Mouse (Mus musculus): ENCODE measurements around the gene Gpr3.
A peak's percentile ranks its signal among the peaks of the same experiment; 100 is the strongest.

Gene Gpr3

DNA sequence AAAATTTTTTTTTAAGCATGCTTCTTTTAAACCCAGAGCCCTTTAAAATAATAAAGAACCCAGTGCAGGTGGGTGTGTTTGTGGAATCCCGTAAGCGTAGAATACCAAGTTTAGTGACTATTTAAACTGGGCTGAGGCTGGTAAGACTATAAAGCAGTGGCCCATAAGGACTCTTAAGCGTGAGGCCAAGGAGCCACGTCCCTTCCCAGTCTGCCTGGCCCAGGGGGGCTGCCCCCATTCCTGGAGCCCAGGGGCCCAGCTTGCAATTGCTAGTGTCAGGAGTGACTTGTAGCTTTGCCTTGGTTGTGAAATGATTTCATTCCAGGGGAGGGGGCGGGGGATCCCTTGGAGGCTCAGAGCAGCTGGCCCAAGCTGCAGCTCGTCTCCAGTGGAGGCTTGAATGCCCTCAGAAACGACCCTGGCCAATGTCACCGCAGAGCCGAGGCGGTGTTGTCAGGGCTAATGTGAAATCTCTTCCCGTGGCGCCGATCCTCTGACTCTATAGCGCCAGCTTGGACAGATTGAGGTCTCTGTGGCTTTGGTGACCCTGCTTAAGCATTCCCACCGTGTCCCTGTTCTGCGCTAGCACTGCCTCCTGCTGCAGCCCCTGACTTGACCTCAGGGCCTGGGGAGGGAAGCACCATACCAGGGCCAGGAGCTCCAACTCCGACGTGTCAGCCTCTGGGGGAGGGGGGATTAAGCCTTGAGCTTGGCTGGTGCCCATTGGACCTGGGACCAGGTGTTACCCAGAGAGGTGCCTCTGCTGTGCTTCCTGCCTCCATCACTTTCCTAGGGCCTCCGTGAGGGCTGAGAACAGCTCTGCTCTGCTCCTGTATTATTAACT is 13.8 kb downstream of the Gpr3 start:
- DNase-seq (ENCODE audit: low spot score) = no peak

DNA sequence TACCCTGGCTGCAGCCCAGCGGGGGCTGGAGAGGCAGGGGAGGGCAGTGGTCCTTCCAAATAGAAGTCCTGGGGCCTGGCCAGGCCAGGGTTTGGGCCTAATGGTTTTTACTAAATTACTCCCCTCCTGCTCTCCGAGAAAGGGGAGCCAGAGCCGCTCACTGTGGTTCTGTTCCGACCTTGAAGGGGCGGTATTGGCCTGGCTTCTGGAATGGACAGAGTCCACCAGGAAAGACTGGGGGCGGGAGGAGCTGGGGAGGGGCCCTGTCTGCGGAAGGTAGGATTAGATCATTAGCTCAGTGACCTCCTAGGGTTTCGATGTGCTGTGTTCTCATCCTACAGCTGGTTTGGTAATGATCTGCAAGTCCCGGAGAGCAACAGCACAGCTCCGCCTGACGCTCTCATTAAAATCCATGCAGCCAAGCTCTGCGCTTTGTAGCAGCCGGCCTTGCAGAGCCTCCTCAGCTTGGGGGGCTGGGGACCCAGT is 14.5 kb downstream of the Gpr3 start:
- DNase-seq (ENCODE audit: low spot score) = no peak

DNA sequence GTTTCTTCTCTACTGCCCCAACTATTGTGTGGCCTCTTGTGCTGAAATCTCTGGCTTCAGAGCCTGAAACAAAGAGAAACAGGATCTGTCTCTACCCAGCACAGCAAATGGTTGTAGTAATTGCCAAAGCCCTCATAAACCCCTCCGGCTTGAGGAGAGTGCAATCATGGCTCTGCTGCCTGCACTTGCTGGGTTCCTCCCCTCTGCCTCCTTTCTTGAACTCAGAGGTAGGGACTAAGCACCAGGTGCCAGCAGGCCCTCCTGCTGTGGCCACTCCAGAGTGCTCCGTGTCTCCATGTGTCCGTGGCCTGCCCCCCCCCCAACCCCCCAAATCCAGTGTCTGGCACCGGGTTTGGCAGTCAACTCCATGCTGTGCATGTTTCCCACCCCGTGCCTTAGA is 15.0 kb downstream of the Gpr3 start:
- DNase-seq (ENCODE audit: low spot score) = no peak

DNA sequence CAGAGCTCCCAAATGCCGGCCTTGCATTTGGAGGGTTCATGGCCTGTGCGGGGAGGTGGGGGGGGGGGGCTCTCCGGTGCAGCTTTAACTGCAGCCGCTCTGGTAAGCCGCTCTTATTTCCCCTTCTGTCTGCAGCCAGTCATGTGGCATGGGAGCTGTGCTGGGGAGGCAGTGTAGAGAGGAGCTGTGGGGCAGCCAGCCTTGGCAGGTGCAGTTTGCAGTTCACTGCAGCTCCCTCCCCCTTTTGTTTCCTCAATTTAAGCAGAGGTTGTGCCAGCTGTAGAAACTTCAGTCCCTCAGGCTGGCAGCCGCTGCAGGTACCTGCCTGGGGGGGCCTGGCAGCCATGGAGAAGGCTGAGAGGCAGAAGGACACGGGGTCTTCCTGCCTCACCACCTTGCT is 15.5 kb downstream of the Gpr3 start:
- no peak for DNase-seq (ENCODE audit: low spot score)

DNA sequence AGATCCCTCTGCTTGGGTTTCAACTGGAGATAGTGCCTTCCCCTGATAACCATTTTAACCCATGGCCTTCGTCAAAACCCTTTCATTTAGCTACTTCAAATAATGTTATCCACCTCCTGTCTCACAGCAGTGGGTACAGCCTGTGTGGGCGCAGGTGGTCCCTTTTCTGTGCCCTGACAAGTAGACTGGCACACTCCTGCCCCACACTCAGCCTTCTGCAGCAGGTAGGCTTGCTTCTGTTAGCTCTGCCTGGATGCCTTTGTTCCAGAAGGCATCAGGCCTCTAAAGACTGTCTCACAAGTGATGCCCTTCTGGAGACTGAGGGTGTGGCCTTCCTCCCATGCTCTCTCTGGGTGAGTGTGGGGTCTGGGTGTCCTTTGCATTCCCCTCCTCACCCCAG is 16.2 kb downstream of the Gpr3 start:
- DNase-seq (ENCODE audit: low spot score) = no peak

DNA sequence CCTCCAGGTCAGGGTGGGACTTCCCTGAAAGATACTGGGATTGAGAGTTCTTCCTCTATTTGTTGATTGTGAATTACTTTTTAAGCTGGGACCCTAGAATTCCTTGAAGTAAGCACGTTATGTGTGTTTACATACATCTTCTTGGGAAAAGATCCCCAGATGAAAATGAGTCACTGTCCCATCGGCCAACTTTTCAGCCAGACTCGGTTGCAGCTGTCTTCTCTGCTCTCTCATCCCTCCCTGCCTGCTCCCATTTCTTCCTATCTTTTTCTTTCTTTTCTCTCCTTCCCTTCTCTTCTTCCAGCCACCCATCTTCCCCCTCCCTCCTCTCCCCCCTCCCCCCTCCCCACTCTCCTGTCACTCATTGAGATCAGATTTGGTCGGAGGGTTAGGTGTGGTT is 17.3 kb downstream of the Gpr3 start:
- no peak for DNase-seq (ENCODE audit: low spot score)

DNA sequence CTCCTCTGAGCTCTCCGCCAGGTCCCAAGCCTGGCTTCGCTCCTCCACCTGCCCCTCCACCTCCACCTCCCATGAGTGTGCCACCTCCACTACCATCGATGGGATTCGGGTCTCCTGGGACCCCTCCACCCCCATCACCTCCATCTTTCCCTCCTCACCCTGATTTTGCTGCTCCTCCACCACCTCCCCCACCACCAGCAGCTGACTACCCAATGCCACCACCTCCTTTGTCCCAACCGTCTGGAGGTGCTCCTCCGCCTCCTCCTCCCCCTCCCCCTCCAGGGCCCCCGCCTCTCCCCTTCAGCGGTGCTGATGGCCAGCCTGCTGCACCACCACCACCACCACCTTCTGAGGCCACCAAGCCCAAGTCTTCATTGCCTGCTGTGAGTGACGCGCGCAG is 17.9 kb downstream of the Gpr3 start:
- no peak for DNase-seq (ENCODE audit: low spot score)

DNA sequence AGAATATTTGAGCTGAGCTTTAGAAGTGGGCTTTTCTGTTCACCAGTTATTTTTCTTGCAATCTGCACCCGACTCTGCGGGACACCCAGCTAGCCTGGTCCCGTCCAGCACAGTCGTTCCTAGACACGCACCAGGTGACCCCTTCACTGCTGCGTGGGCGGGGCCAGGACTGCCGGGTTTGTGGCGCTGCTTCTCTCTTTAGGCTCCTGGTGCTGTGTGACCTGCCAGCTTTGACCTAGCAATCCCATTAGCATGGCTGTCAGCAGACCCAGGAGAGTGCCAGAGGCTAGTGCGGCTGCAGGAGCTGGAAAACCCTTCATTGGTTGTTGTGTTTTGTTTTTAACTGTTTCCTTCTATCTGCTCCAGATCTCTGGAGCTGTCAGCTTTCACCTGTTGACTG is 22.9 kb downstream of the Gpr3 start:
- no peak for DNase-seq (ENCODE audit: low spot score)

DNA sequence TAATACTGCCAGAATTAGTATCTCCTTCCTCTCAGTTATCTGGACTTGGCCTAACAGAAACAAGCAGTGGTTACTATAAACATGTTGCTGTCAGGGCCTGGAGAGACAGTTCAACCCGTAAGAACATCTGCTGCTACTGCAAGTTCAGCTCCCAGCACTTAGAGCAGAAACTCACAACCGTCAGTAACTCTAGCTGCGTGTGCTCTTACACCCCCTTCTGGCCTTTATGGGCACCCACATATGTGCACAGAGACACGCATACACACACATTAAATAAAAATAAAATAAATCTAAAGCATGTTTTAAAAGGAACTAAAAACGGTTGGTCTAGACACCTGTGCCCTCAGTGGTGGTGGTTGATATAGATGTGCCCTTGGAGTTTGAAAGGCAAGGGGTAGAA is 25.5 kb downstream of the Gpr3 start:
- no peak for DNase-seq (ENCODE audit: low spot score)

DNA sequence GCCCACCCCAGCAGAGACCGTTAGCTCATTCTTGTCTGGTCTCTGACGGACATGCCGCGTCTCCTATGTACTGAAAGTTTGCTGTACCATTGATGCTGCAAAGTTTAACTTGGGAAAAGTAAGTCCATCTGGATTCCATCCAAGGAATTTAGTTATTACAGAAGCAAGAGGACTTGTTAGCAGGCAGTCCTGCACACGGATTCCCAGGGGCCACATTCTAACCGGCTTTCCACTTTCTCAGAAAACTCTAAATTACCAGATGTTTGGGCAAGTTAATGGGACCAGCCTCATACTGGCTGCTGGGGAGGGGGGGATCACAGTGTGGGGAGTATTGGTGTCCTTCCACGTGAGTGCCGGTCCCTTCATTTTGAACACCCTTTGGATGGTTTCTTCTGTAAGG is 26.4 kb downstream of the Gpr3 start:
- no peak for DNase-seq (ENCODE audit: low spot score)

DNA sequence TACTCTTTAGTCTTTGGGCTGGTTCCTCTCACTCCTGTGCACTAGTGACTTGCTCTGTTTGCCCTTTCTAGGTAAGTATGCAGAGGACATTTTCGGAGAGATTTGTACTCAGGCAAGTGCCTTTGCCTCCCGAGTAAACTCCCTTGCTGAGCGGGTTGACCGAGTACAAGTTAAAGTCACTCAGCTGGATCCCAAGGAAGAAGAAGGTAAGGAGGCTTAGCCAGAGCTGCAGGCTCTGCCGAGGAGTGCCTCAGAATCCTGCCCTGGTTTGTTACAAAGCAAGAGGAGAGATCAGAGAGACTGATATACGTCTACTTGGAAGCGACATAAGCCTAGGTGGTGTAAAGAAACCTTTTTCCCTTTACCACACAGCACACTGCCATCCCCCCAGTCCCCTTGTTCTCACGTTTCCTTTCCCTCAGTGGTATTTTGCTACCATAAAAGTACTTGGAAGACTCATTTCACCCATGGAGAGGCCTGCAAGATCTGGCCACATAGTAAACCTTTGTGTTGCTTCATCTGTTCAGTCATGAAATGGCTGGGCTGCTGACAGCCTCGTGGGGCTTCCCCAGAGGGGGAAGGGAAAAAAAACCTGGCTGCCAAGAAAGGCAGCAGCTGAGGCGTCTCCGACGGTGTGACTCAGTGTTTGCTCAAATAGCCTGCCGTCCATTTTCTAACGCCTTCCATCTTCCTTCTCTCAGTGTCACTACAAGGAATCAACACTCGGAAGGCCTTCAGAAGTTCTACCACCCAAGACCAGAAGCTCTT is 27.3 kb downstream of the Gpr3 start:
- DNase-seq (ENCODE audit: low spot score) = peak; percentile 81

DNA sequence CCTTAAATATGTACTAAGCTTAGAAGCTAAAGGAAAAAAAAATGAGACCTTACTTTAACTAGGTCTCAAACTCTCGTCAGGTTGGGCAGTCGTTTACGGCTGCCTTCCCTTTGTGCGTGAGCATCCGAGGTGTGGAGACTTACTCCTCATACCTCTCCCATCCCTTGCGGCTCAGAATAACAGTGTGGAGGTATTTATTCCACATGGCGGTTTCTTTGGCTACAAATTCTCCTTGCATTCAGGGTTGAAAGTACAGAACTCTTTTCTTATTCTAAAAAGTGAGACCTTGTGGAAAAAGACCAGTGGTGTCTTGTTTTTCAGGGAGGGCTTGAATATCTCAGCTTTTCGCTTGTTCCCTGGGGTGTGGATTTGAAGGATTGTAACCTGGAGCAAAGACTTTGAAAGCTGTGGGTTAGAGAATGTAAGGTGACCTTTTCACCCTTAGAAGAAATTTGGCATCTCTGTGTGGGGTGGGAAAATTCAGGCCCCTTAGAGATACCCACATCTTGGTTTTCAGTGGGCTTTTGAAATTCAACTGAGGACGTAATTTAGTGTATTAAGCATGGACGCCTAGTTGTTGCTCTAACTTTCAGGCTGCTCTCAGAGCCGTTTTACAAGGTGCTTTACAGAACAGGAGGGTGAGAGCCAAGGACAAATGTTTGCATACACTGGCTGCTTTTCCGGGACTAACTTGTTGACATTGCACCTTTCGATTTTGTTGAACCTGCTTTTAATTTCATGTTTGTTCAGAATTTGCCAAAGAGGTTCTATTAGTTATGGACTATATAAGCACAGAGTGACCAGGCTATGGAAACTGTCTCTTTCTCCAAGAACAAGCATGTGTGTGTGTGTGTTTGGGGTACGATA is 28.1 kb downstream of the Gpr3 start:
- DNase-seq (ENCODE audit: low spot score) = no peak

DNA sequence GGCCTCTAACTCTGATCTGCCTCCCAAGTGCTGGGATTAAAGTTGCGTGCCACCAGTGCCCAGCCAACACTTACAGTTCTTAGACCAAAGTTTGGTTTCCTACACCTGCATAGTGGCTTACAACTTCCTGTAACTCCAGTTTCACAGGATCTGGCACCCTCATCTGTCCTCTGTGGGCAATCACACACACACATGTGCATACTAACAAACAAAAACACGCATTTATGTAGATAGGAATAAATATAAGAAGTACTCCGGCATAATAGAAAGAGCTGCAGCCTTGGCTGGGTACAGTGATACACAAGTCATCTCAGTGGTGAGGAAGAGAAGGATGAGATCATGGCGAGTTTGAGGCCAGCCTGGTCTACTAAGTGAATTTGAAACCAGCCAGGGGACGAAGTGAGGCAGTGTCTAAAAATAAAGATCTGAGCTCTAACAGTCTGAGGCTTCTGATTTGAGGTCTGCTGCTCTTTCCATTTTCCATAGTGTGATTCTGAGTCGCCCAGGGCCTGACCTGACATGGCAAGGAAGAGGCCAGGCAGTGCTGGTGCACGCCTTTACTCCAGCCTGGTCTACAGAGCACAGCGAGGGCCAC is 29.8 kb downstream of the Gpr3 start:
- no peak for DNase-seq (ENCODE audit: low spot score)

DNA sequence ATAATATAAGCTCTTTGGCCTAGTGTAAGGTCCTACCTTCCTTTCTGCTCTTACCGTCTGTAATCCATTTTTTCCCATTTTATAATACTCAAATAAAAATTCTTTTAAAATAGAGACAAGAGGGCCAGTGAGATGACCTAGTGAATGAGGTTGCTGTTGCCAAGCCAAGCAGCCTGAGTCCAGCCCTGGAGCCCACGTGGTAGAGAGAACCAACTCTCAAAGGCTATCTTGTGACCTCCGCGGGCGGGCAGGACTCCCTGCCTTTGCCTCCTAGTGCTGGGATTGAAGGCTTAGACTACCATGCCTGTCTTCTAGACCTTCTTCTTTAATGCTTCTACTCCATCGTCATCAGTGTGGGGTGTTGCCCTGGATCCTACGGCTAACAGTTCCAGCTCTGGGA is 33.1 kb downstream of the Gpr3 start:
- no peak for DNase-seq (ENCODE audit: low spot score)

DNA sequence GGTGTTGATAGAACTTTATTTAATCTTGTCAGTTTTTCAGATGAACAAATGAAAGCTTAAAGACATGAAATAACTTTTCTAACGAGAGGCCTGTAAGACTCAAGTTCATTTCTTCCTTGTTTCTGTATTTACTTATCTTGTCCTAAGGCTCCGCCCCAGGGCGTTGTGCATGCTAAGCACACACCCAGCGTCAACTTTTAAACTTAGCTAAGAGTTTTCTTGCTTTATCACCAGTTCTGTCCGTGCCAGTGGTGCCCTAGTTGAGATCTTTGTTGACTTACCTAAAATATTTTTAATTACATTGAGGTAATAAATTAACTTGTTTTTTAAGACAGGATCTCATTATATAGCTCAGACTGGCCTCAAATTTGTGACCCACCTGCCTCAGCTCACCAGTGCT is 34.0 kb downstream of the Gpr3 start:
- DNase-seq (ENCODE audit: low spot score) = no peak

DNA sequence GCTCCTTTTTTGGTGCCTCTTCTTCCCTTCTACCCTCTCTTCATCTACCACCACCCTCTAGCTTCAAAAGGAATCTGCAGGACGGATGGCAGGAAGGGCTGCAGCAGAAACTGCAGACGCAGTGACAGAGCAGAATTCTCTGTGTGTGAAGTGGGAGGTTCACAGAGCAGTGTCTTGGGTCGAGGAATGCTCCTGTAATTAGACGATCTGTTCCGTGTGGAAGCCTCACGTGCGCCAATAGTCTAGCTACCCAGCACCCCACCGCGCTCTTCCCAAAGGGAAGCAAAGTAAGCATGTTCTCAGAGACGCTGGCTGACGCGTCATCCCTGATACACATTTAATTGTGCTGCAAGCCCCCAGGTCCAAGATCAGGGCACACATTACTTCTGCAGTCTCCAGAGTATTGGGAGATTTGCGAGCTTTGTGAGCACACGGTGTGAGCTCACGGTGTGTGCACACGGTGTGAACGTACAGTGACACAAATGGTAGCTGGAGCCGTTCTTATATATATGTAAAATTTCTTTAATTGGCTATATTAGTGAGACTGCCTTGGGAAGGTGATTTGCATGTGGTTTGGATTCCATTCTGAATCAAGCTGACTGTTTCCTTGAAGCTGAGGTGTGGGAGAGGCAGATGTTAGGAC is 35.5 kb downstream of the Gpr3 start:
- DNase-seq (ENCODE audit: low spot score) = no peak

DNA sequence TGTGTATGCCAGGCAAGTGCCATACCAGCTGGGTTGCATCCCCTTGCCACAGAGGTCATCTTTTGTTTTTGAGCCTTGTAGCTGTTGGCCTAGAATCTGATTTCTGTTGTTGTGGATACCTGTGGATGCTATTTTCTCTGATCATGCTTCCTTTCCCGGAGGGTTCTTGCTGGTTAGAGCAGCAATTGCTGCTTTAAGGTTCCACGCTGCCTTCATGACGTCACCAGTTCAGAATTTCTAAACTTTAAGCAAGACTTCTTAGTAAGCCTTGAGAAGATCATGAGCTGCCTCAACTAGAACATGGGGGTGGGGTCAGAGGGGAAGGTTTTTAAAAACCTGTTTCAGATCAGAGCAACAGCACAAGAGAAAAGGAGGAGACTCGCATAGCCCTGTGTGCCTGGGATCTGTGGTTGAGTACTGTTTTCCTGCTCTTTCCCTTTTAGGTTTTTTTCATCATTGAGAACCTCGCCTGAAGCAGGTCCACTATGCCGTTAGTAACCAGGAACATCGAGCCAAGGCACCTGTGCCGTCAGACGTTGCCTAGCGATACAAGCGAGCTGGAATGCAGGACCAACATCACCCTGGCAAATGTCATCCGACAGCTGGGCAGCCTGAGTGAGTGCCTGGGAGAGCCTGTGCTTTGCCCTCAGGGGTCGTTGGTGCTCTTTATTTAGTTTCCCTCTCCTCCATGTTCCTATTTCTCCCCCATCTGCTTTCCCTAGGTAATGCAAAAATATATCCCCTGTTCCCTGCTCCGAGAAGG is 36.2 kb downstream of the Gpr3 start:
- no peak for DNase-seq (ENCODE audit: low spot score)

DNA sequence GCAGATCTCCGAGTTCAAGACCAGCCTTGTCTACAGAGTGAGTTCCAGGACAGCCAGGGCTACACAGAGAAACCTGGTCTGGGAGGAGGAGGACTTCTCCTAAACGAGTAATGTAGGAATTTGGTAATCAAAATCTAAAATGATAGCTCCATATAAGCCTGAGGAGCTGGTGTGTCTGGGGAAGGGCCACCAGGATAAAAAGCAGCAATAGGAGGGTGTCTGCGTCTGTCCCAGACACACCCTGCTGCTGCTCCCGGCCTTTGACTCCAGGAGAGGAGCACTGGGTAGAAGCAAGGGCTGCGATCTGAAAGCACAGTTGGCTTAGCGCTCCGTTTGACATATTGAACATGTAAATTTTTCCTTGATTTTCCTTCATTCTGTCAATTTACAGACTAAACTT is 37.1 kb downstream of the Gpr3 start:
- DNase-seq (ENCODE audit: low spot score) = no peak

DNA sequence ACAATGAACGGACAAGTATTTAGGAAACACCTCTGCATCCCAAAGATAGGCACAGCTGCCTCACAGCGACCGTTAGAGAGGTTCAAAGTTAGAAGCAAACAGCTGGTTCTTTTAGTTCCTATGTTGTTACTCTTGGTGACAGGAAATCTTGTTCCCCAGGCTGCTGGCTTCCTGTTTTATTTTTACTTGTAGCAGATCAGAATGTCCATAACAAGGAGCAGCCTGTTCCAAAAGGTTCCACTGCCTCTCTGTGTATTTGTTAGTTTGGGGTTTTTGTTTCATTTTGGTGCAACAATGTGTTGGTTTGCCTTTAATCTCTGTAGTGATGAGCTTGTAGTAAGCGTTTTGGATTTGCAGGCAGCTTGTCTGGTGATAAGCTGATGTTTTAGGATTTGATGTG is 38.0 kb downstream of the Gpr3 start:
- no peak for DNase-seq (ENCODE audit: low spot score)

DNA sequence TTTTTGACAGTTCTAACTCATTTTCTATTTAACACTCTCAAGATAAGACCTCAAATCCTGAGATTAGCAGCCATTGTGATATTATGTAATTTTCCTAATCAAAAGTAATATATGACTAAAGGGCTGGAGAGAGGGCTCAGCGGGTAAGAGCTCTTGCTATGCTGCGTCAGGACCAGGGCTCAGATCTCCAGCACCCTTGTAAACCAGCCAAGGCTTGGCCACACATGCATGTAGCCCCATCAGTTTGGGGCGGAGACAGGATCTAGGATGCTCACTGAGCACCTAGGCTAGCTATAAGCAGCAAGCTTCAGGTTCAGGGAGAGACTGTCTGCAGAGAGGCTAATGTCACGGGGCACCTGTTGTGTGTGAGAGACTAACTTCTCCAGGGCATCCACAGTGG is 39.9 kb downstream of the Gpr3 start:
- no peak for DNase-seq (ENCODE audit: low spot score)

DNA sequence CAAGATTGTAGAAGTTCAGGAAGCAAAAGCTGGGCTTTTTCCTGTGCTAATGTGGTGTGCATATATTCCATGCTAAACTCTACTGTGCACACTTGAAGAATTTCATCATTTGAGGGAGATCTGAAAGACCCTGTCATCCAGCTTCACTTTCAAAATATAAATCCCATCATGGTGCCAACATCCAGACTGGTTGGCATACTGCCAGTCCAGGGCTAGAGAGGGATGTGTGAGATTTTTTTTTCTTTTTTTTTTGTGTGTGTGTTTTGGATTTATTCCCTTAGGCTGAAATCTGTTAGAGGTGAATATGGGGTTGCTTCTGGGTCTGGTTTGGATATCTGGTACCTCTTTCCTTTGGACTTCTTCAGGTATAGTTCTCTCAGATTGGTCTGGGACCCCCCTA is 41.7 kb downstream of the Gpr3 start:
- DNase-seq (ENCODE audit: low spot score) = no peak
